ENCODE assay signal across 11 mouse cellular contexts in genomic region chr3:84189629-84190173, GRCm38 (mm10). TPM values are rescaled to one million over a fixed set of nuclear protein-coding genes. Genes with fewer than 3 reads are reported as not detected.
A peak's percentile ranks its signal among the peaks of the same experiment; 100 is the strongest.
DNase-seq lines count a peak whose midpoint lies in the region; ATAC-seq lines count a peak whose summit lies in the region.
"Had no signal": no experiment of that assay in that cellular context is flagged by ENCODE, and none has a peak within 500 bp of the region (broad histone marks: within the 10 kb centered on the region; RNA-seq: fewer than 3 reads in every experiment).

No protein-coding gene starts in this region.

- no peaks in the 10 kb centered on the region for H3K36me3 ChIP-seq in lung, embryonic 16.5 days (ENCODE audit: control insufficient read depth, insufficient read depth, low read length)
- H3K36me3 ChIP-seq in heart, embryonic 11.5 days (ENCODE audit: control insufficient read depth, insufficient read depth, low read length): no peaks in the 10 kb centered on the region
- H3K36me3 ChIP-seq in stomach, embryonic 15.5 days: no peaks in the 10 kb centered on the region

- H3K9ac ChIP-seq in lung, embryonic 16.5 days (ENCODE audit: low read length): peak overlapping the region; percentile 59
- H3K9ac ChIP-seq in heart, embryonic 11.5 days (ENCODE audit: low read depth, low read length): no peak overlapping the region
- H3K9ac ChIP-seq in stomach, embryonic 15.5 days: no peak overlapping the region

- peak overlapping the region; percentile 48 for H3K4me2 ChIP-seq in lung, embryonic 16.5 days (ENCODE audit: low read depth, low read length)
- H3K4me2 ChIP-seq in heart, embryonic 11.5 days: peak overlapping the region; percentile 65
- H3K4me2 ChIP-seq in stomach, embryonic 15.5 days: peak overlapping the region; percentile 68

- peak overlapping the region; percentile 48 for H3K4me3 ChIP-seq in lung, embryonic 16.5 days (ENCODE audit: low read length)
- H3K4me3 ChIP-seq in heart, embryonic 11.5 days (ENCODE audit: low read depth, low read length): peak overlapping the region; percentile 55
- H3K4me3 ChIP-seq in stomach, embryonic 15.5 days (replicated peaks): peak overlapping the region; percentile 42

- no peak for DNase-seq in lung, postnatal 14 days
- peak; percentile 37 to 49 for DNase-seq in kidney, postnatal 36 days
- DNase-seq in embryo, embryonic 9.5 days (ENCODE audit: extremely low spot score): no peak
- DNase-seq in c-Kit-positive CD71-positive TER-119-positive erythroid progenitor cells, embryonic 14.5 days (ENCODE audit: low spot score): no peak
- DNase-seq in urinary bladder, postnatal 25 days (ENCODE audit: low spot score): no peak

- ATAC-seq in lung, embryonic 16.5 days (ENCODE audit: low read depth): peak; percentile 24; the same call in 1 of the 2 replicates
- no peak for ATAC-seq in heart, embryonic 11.5 days (replicated peaks; ENCODE audit: insufficient number of reproducible peaks, low FRiP score, low TSS enrichment)
- no peak for ATAC-seq in stomach, embryonic 15.5 days (ENCODE audit: insufficient read depth, low FRiP score, low read depth)
- ATAC-seq: Patski had no signal

- H3K9me3 ChIP-seq in lung, embryonic 16.5 days (ENCODE audit: control insufficient read depth, low read length): no peaks in the 10 kb centered on the region
- no peaks in the 10 kb centered on the region for H3K9me3 ChIP-seq in heart, embryonic 11.5 days (replicated peaks; ENCODE audit: control insufficient read depth, low read length)
- no peaks in the 10 kb centered on the region for H3K9me3 ChIP-seq in stomach, embryonic 15.5 days

- H3K27ac ChIP-seq in lung, embryonic 16.5 days (ENCODE audit: low read length): peak overlapping the region; percentile 98
- H3K27ac ChIP-seq in heart, embryonic 11.5 days (ENCODE audit: low read depth, low read length): no peak overlapping the region
- peak overlapping the region; percentile 69; the same call in 1 of the 2 replicates for H3K27ac ChIP-seq in stomach, embryonic 15.5 days

- H3K27me3 ChIP-seq in lung, embryonic 16.5 days (ENCODE audit: control insufficient read depth, insufficient read depth, low read depth, low read length): no peaks in the 10 kb centered on the region
- peaks cover 13% of the 10 kb centered on the region for H3K27me3 ChIP-seq in heart, embryonic 11.5 days (ENCODE audit: control insufficient read depth, insufficient read depth, low read length)
- no peaks in the 10 kb centered on the region for H3K27me3 ChIP-seq in stomach, embryonic 15.5 days (replicated peaks)
- H3K27me3 ChIP-seq: Patski had no signal

- 32% methylated on average over 10 of the region's 10 CpGs for WGBS in lung, embryonic 16.5 days
- 35% methylated on average over 10 of the region's 10 CpGs for WGBS in heart, embryonic 11.5 days (ENCODE audit: insufficient replicate concordance)
- 33% methylated on average over 10 of the region's 10 CpGs for WGBS in stomach, embryonic 15.5 days

- H3K4me1 ChIP-seq in lung, embryonic 16.5 days (replicated peaks; ENCODE audit: control insufficient read depth, insufficient read depth, low read length): peaks cover 10% of the 10 kb centered on the region
- 0 out of 2 replicates have a peak, but pooled peaks cover 2% of the 10 kb centered on the region for H3K4me1 ChIP-seq in heart, embryonic 11.5 days (ENCODE audit: control insufficient read depth, insufficient read depth, low read length)
- peaks cover 13% of the 10 kb centered on the region; the same call in 1 of the 2 replicates for H3K4me1 ChIP-seq in stomach, embryonic 15.5 days

RNA-seq across cellular contexts. Expression of gene Gm6525, which starts 15.8 kb away (rescaled TPM):
- 0.98 and 1.2 TPM in 2 replicates for polyA plus RNA-seq in lung, embryonic 16.5 days (2015; fragmentation: Nextera tagmentation; extraction: Ambion mirVana)
- 0.30 TPM in 1 of 2 replicates, not detected in the other for polyA plus RNA-seq in heart, embryonic 11.5 days (2014; fragmentation: Nextera tagmentation; extraction: Ambion mirVana)
- polyA plus RNA-seq in stomach, embryonic 15.5 days (2015; fragmentation: Nextera tagmentation; extraction: Ambion mirVana): 0.81 and 1.2 TPM in 2 replicates
- polyA plus RNA-seq: cortical plate, adult 2 months; liver, adult 2 months had no signal

RNA-seq across cellular contexts. Expression of gene Mnd1, which starts 34.1 kb away (rescaled TPM):
- 11.1 and 13.0 TPM in 2 replicates for polyA plus RNA-seq in lung, embryonic 16.5 days (2015; fragmentation: Nextera tagmentation; extraction: Ambion mirVana)
- polyA plus RNA-seq in heart, embryonic 11.5 days (2014; fragmentation: Nextera tagmentation; extraction: Ambion mirVana): 9.4 and 12.0 TPM in 2 replicates
- 12.7 and 15.1 TPM in 2 replicates for polyA plus RNA-seq in stomach, embryonic 15.5 days (2015; fragmentation: Nextera tagmentation; extraction: Ambion mirVana)

Comparison
In these comparisons a context has a peak if more than half of its experiments do, and no peak if none do; other contexts are left out.
1. DNase-seq: peak in kidney, postnatal 36 days (2 of 2); none in lung, postnatal 14 days (single experiment), embryo, embryonic 9.5 days (single experiment), c-Kit-positive CD71-positive TER-119-positive erythroid progenitor cells, embryonic 14.5 days (single experiment) and urinary bladder, postnatal 25 days (single experiment).
2. Peak in every context shown above with its lines, with median percentiles within 50 percentile points of each other: H3K4me2 ChIP-seq and H3K4me3 ChIP-seq.